16 mouse cellular contexts compared by ENCODE assay signal in genomic region chr4:118030330-118030729, GRCm38 (mm10).
A peak's percentile ranks its signal among the peaks of the same experiment; 100 is the strongest.
DNase-seq lines count a peak whose midpoint lies in the region; ATAC-seq and TF ChIP-seq lines count a peak whose summit lies in the region.
"Had no signal": no experiment of that assay in that cellular context is flagged by ENCODE, and none has a peak within 500 bp of the region (broad histone marks: within the 10 kb centered on the region; RNA-seq: fewer than 3 reads in every experiment).

No protein-coding gene starts in this region.

- H3K4me1 ChIP-seq in forebrain, postnatal 0 days (ENCODE audit: insufficient read depth): peaks cover 5% of the 10 kb centered on the region; the same call in 1 of the 2 replicates
- peaks cover 16% of the 10 kb centered on the region for H3K4me1 ChIP-seq in forebrain, embryonic 12.5 days
- H3K4me1 ChIP-seq in lung, embryonic 15.5 days: peaks cover 39% of the 10 kb centered on the region
- H3K4me1 ChIP-seq in intestine, embryonic 16.5 days (ENCODE audit: control insufficient read depth, insufficient read depth, low read length): peaks cover 19% of the 10 kb centered on the region
- H3K4me1 ChIP-seq in stomach, embryonic 14.5 days (ENCODE audit: control insufficient read depth, insufficient read depth, low read length): peaks cover 11% of the 10 kb centered on the region; the same call in 1 of the 2 replicates

- no peaks in the 10 kb centered on the region for H3K9me3 ChIP-seq in forebrain, postnatal 0 days (ENCODE audit: low read length)
- H3K9me3 ChIP-seq in forebrain, embryonic 12.5 days: no peaks in the 10 kb centered on the region
- H3K9me3 ChIP-seq in lung, embryonic 15.5 days: no peaks in the 10 kb centered on the region
- no peaks in the 10 kb centered on the region for H3K9me3 ChIP-seq in intestine, embryonic 16.5 days (ENCODE audit: control insufficient read depth, low read length)
- no peaks in the 10 kb centered on the region; the same call in 1 of the 2 replicates for H3K9me3 ChIP-seq in stomach, embryonic 14.5 days (ENCODE audit: control insufficient read depth, low read depth, low read length)
- H3K9me3 ChIP-seq: forebrain, embryonic 10.5 days; hindbrain, embryonic 15.5 days; neural tube, embryonic 12.5 days had no signal

- ATAC-seq in forebrain, postnatal 0 days: no peak
- ATAC-seq in forebrain, embryonic 12.5 days (ENCODE audit: low FRiP score): no peak
- ATAC-seq in lung, embryonic 15.5 days (ENCODE audit: borderline replicate concordance, extremely low read depth, low FRiP score, low TSS enrichment): peak; percentile 31; the same call in 1 of the 2 replicates
- ATAC-seq in intestine, embryonic 16.5 days: no peak
- ATAC-seq in stomach, embryonic 14.5 days (ENCODE audit: insufficient number of reproducible peaks, insufficient read depth, low FRiP score, low read depth): no peak
- ATAC-seq: Patski had no signal

- TF ChIP-seq CTCF in forebrain, postnatal 0 days (IDR thresholded peaks at IDR 0.05; ENCODE audit: low read depth): no peak

- H3K4me3 ChIP-seq in forebrain, postnatal 0 days (ENCODE audit: low read depth, low read length): no peak overlapping the region
- H3K4me3 ChIP-seq in forebrain, embryonic 12.5 days (replicated peaks): no peak overlapping the region
- H3K4me3 ChIP-seq in lung, embryonic 15.5 days: no peak overlapping the region
- H3K4me3 ChIP-seq in intestine, embryonic 16.5 days (ENCODE audit: low read length): no peak overlapping the region
- H3K4me3 ChIP-seq in stomach, embryonic 14.5 days (ENCODE audit: low read depth, low read length): no peak overlapping the region
- H3K4me3 ChIP-seq: forebrain, embryonic 10.5 days; gastrocnemius, adult 2 months; hindbrain, embryonic 15.5 days; neural tube, embryonic 12.5 days had no signal

- no peaks in the 10 kb centered on the region for H3K27me3 ChIP-seq in forebrain, postnatal 0 days (ENCODE audit: insufficient read depth, low read length)
- H3K27me3 ChIP-seq in forebrain, embryonic 12.5 days: no peaks in the 10 kb centered on the region
- H3K27me3 ChIP-seq in lung, embryonic 15.5 days: no peaks in the 10 kb centered on the region
- H3K27me3 ChIP-seq in intestine, embryonic 16.5 days (replicated peaks; ENCODE audit: control insufficient read depth, insufficient read depth, low read length): no peaks in the 10 kb centered on the region
- no peaks in the 10 kb centered on the region for H3K27me3 ChIP-seq in stomach, embryonic 14.5 days (ENCODE audit: control insufficient read depth, insufficient read depth, low read length)
- H3K27me3 ChIP-seq: hindbrain, embryonic 15.5 days; neural tube, embryonic 12.5 days; Patski had no signal

- H3K36me3 ChIP-seq in forebrain, postnatal 0 days (ENCODE audit: insufficient read depth): no peaks in the 10 kb centered on the region; the same call in 1 of the 2 replicates
- no peaks in the 10 kb centered on the region for H3K36me3 ChIP-seq in forebrain, embryonic 12.5 days (replicated peaks)
- H3K36me3 ChIP-seq in lung, embryonic 15.5 days: no peaks in the 10 kb centered on the region
- H3K36me3 ChIP-seq in intestine, embryonic 16.5 days (ENCODE audit: control insufficient read depth, insufficient read depth, low read length): no peaks in the 10 kb centered on the region
- no peaks in the 10 kb centered on the region; the same call in 1 of the 2 replicates for H3K36me3 ChIP-seq in stomach, embryonic 14.5 days (ENCODE audit: control insufficient read depth, insufficient read depth, low read length)
- H3K36me3 ChIP-seq: hindbrain, embryonic 15.5 days; neural tube, embryonic 12.5 days had no signal

- H3K9ac ChIP-seq in forebrain, postnatal 0 days: no peak overlapping the region
- H3K9ac ChIP-seq in forebrain, embryonic 12.5 days: no peak overlapping the region
- H3K9ac ChIP-seq in lung, embryonic 15.5 days: no peak overlapping the region
- no peak overlapping the region for H3K9ac ChIP-seq in intestine, embryonic 16.5 days (ENCODE audit: low read depth, low read length)
- H3K9ac ChIP-seq in stomach, embryonic 14.5 days (replicated peaks; ENCODE audit: low read depth, low read length): no peak overlapping the region
- H3K9ac ChIP-seq: hindbrain, embryonic 15.5 days; neural tube, embryonic 12.5 days had no signal

- 80% methylated on average over 5 of the region's 5 CpGs for WGBS in forebrain, postnatal 0 days
- WGBS in forebrain, embryonic 12.5 days: 86% methylated on average over 5 of the region's 5 CpGs
- 45% methylated on average over 5 of the region's 5 CpGs for WGBS in lung, embryonic 15.5 days
- 45% methylated on average over 5 of the region's 5 CpGs for WGBS in intestine, embryonic 16.5 days
- 65% methylated on average over 5 of the region's 5 CpGs for WGBS in stomach, embryonic 14.5 days

- H3K27ac ChIP-seq in forebrain, postnatal 0 days (ENCODE audit: low read depth, low read length): peak overlapping the region; percentile 15; the same call in 1 of the 2 replicates
- H3K27ac ChIP-seq in forebrain, embryonic 12.5 days: no peak overlapping the region; the same call in 1 of the 2 replicates
- H3K27ac ChIP-seq in lung, embryonic 15.5 days: peak overlapping the region; percentile 49
- H3K27ac ChIP-seq in intestine, embryonic 16.5 days (ENCODE audit: low read length): peak overlapping the region; percentile 42; the same call in 1 of the 2 replicates
- H3K27ac ChIP-seq in stomach, embryonic 14.5 days (ENCODE audit: low read length): peak overlapping the region; percentile 1; the same call in 1 of the 2 replicates
- H3K27ac ChIP-seq: forebrain, embryonic 10.5 days; gastrocnemius, adult 2 months; hindbrain, embryonic 15.5 days; kidney, postnatal 0 days; neural tube, embryonic 12.5 days had no signal

- no peak for DNase-seq in forebrain, postnatal 0 days
- DNase-seq in lung, adult 18-20 months: no peak
- no peak for DNase-seq in urinary bladder, postnatal 36 days (ENCODE audit: low spot score in 2 of 2)
- DNase-seq in spleen, postnatal 14 days (ENCODE audit: low spot score in 2 of 2): no peak
- DNase-seq: gastrocnemius, adult 2 months; layer of hippocampus, adult 9-11 months; midbrain, embryonic 14.5 days had no signal

- H3K4me2 ChIP-seq in forebrain, postnatal 0 days (ENCODE audit: low read depth): no peak overlapping the region
- no peak overlapping the region for H3K4me2 ChIP-seq in forebrain, embryonic 12.5 days
- H3K4me2 ChIP-seq in lung, embryonic 15.5 days: peak overlapping the region; percentile 17; the same call in 1 of the 2 replicates
- no peak overlapping the region for H3K4me2 ChIP-seq in intestine, embryonic 16.5 days (ENCODE audit: low read depth, low read length)
- H3K4me2 ChIP-seq in stomach, embryonic 14.5 days (replicated peaks; ENCODE audit: low read depth, low read length): no peak overlapping the region
- H3K4me2 ChIP-seq: hindbrain, embryonic 15.5 days; neural tube, embryonic 12.5 days had no signal
